Mouse (Mus musculus): Measurements from ENCODE around the gene Mrrf.

- TF ChIP-seq CTCF (IDR thresholded peaks at IDR 0.05; ENCODE audit: low read depth): no peak
- TF ChIP-seq EP300 (IDR thresholded peaks at IDR 0.05; ENCODE audit: low read depth): no peak
Observed at GRCm38 (mm10) chr2:36224599-36224998, 88.4 kb downstream of the Mrrf start.

Measured in liver, postnatal 0 days (tissue).